Mouse (Mus musculus) hindbrain, embryonic 15.5 days (tissue): ENCODE measurements around the gene Spats2l. TPM values are rescaled to one million over a fixed set of nuclear protein-coding genes. Genes with fewer than 3 reads are reported as not detected.

Experiments
- ATAC-seq: fragments of 200-750 bp; cut with Nextera tagmentation; 2 replicates; pipeline ENCODE4 v1.8.0; 2017; ENCODE audit warnings: low read depth, moderate number of reproducible peaks, moderate TSS enrichment; ENCODE audit not compliant: low FRiP score
- H3K27ac ChIP-seq: fragments of 300-500 bp; sonication (generic); replicated peaks from 2 replicates; pipeline ENCODE4 v1.5.1; 2015; ENCODE audit warnings: mild to moderate bottlenecking, inconsistent platforms
- H3K27me3 ChIP-seq: fragments of 300-500 bp; sonication (generic); 2 replicates; pipeline ENCODE4 v1.6.1; 2015; ENCODE audit warnings: control low read depth, inconsistent platforms
- H3K36me3 ChIP-seq: fragments of 300-500 bp; sonication (generic); 2 replicates; pipeline ENCODE4 v1.6.1; 2015; ENCODE audit warnings: control low read depth, inconsistent platforms
- H3K4me1 ChIP-seq: fragments of 300-500 bp; sonication (generic); replicated peaks from 2 replicates; pipeline ENCODE4 v1.6.1; 2015; ENCODE audit warnings: control low read depth, inconsistent platforms
- H3K4me2 ChIP-seq: fragments of 300-500 bp; sonication (generic); 2 replicates; pipeline ENCODE4 v1.6.1; 2015; ENCODE audit warnings: moderate library complexity, mild to moderate bottlenecking, inconsistent platforms
- H3K4me3 ChIP-seq: fragments of 300-500 bp; sonication (generic); 2 replicates; pipeline ENCODE4 v1.5.1; 2015; ENCODE audit warnings: mild to moderate bottlenecking, inconsistent platforms
- H3K9ac ChIP-seq: fragments of 300-500 bp; sonication (generic); 2 replicates; pipeline ENCODE4 v1.6.1; 2015; ENCODE audit warnings: inconsistent platforms
- H3K9me3 ChIP-seq: fragments of 300-500 bp; sonication (generic); 2 replicates; pipeline ENCODE4 v1.6.1; 2016; ENCODE audit warnings: control low read depth, inconsistent platforms
- WGBS: fragments of 180-500 bp; shearing (Covaris S2); methylation state at CpG from one replicate; pipeline ENCODE4 v1.1.7; 2015; 5-methylcytosine and 5-hydroxymethylcytosine counted together
- polyA plus RNA-seq: library from polyadenylated mRNA; unstranded; fragments of >200 nt; fragmentation: Nextera tagmentation; extraction: Ambion mirVana; gene quantifications from 2 replicates; pipeline ENCODE4 v1.2.1, GENCODE M21; 2015

Spats2l gene
- polyA plus RNA-seq, 1 experiment from 2014 or later: 79.5 TPM

DNA sequence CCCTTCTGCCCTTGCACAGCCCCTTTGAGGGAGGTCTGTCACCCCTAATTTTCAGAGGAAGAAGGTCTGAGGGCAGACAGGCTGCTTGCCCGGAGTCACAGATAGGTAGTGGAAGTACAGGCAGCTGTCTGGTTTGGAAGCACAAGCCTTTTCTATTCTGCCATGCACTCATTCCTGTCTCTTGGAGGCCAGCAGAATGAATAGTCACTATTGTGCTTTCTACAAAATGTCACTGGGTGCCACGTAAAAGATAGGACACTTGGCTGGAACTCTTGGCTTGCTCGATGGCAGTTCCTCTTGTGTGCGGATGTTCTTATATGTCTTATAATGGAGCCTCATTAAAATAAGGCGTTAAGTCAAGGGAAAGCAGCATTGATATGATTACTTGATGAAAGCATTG lies 15.9 kb downstream of the Spats2l start:
- Histone ChIP-seq H3K9ac (no peak overlapping the region), H3K27me3 (no peaks in the 10 kb centered on the region), H3K9me3 (no peaks in the 10 kb centered on the region), H3K4me3 (no peak overlapping the region), H3K4me1 (peaks cover 5% of the 10 kb centered on the region; the same call in 1 of the 2 replicates), H3K27ac (no peak overlapping the region), H3K36me3 (no peaks in the 10 kb centered on the region), H3K4me2 (no peak overlapping the region)
- WGBS: 60% methylated on average over 5 of the region's 5 CpGs
- peak; percentile 19; the same call in 1 of the 2 replicates for ATAC-seq

DNA sequence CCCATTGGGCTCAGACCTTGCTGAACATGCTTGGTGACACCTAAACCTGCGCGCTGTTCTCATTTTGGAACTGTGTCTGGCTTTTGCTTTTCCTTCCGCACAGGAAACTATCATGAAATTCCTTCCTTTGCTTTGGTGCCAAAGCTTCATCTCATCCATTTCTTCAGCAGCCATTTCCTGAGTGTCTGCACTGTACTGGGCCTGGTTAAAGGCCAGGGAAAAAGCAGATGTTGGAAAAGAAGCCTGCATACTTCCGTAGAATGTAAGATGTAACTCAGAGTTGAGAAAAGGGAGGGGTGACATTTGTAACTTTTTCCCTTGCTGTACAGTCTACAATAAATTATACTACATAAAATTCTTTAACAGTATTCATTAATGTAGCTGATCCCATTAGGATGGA lies 18.2 kb downstream of the Spats2l start:
- no peak overlapping the region for H3K4me2 ChIP-seq
- WGBS: 94% methylated on average over 4 of the region's 4 CpGs

DNA sequence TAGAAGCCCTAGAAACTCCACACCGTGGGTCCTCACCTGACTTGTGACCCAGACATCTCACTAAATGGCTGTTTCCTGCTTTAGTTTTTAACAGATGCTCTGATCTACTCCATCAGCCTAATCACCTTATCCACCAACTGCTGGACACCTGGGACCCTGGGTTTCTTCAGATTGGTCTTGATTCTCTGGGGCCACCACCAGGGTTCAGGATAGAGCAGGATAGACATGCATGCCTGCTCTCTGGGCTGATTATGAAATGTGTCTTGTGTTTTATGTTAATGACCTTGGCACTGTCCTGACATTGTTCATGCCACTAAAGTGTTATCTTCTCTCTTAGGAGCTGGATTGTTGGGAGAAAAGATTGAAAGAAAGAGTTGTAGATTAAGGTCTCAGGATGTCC lies 21.9 kb downstream of the Spats2l start:
- no peak for ATAC-seq
- WGBS: 91% methylated on average over 1 of the region's 1 CpGs

More for the DNA sequence above, 18.2 kb downstream of the Spats2l start:
- peaks cover 5% of the 10 kb centered on the region; the same call in 1 of the 2 replicates for H3K4me1 ChIP-seq
- no peak overlapping the region for H3K9ac ChIP-seq
- ATAC-seq: no peak
- H3K36me3 ChIP-seq: no peaks in the 10 kb centered on the region
- no peaks in the 10 kb centered on the region for H3K9me3 ChIP-seq
- no peak overlapping the region for H3K4me3 ChIP-seq
- no peaks in the 10 kb centered on the region for H3K27me3 ChIP-seq
- H3K27ac ChIP-seq: no peak overlapping the region

DNA sequence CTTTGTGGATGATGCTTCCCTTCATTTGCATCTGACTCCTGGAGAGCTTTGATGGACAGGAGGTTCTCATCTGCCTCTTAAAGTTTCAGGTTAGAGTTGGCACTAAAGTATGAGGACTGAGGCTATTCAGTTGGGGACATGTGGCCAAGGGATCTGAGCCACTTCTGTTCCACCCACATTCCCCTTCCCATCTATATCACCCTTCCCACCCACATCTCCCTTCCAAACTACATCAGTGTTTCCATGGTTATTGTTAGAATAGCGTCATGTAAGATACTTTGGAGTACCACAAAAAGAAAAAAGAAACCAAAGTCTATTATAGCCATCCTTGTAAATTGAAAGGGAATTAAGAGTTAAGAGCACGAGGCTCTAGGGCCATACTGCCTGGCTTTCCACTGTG lies 25.4 kb downstream of the Spats2l start:
- no peaks in the 10 kb centered on the region for H3K9me3 ChIP-seq
- 83% methylated on average over 2 of the region's 2 CpGs for WGBS

More for the DNA sequence above, 21.9 kb downstream of the Spats2l start:
- H3K27me3 ChIP-seq: no peaks in the 10 kb centered on the region
- no peak overlapping the region for H3K4me3 ChIP-seq
- H3K9me3 ChIP-seq: no peaks in the 10 kb centered on the region
- no peak overlapping the region for H3K4me2 ChIP-seq
- H3K36me3 ChIP-seq: 0 out of 2 replicates have a peak, but pooled peaks cover 4% of the 10 kb centered on the region
- H3K27ac ChIP-seq: no peak overlapping the region
- no peaks in the 10 kb centered on the region for H3K4me1 ChIP-seq
- H3K9ac ChIP-seq: no peak overlapping the region

DNA sequence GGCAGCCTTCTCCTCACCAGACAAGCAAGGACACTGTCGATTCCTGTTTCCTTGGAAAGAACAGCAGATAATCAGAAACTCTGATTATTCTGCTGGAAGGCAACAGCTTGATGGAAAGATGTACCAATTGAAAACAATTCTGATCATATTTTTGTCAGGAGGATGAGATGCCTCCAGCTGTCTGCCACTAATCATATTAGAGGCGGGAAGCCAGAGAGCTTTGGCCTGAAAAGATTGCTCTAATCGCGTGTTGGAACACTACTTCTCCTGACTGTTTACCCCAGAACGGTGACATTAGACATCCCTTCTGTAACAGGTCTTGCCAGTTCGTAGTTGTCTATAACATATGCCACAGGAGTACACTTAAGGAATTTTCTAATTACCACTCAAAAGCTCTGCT lies 26.9 kb downstream of the Spats2l start:
- Histone ChIP-seq H3K27me3 (no peaks in the 10 kb centered on the region), H3K9me3 (no peaks in the 10 kb centered on the region), H3K36me3 (0 out of 2 replicates have a peak, but pooled peaks cover 4% of the 10 kb centered on the region), H3K4me1 (peaks cover 6% of the 10 kb centered on the region), H3K9ac (no peak overlapping the region), H3K4me3 (no peak overlapping the region), H3K4me2 (no peak overlapping the region), H3K27ac (no peak overlapping the region)
- 74% methylated on average over 6 of the region's 6 CpGs for WGBS
- ATAC-seq: no peak

More for the DNA sequence above, 25.4 kb downstream of the Spats2l start:
- Histone ChIP-seq H3K4me2 (no peak overlapping the region), H3K27ac (no peak overlapping the region), H3K4me3 (no peak overlapping the region), H3K27me3 (no peaks in the 10 kb centered on the region), H3K36me3 (0 out of 2 replicates have a peak, but pooled peaks cover 4% of the 10 kb centered on the region), H3K9ac (no peak overlapping the region), H3K4me1 (no peaks in the 10 kb centered on the region)
- no peak for ATAC-seq

DNA sequence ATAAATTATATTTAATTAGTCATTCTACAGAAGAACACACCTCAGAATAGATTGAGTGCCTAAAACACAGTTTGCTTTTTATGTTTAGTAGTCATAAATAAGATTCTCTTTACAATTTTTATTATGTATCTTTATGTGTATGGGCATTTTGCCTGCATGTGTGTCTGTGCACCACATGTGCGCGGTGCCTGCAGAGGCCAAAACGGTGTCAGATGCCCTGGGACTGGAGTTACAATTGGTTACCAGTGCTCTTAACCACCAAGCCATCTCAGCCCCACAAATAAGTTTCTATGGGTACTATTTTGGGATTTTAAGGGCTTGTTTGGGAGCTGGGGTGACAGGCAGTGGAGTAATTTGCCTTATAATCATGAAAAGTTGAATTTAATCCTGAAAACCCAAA lies 32.2 kb downstream of the Spats2l start:
- no peak for ATAC-seq

DNA sequence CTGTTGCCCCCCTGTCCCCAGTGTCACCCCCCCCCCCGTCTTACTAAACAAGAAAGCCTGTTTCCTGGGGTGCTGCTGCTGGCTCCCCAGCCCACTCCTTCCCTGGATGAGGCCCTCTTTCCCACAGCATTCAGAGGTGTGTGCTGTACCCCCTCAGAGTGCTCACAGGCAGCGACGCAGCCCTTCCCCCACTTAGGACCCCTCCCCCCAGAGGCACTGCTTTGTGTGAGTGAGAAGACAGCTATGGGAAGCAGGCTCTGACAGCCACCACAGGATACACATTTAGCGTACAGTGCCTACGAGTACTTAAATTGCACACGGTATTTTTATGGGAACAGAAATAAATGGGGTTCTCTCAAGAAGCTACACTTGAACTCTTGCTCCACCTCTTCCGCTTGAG lies 33.9 kb downstream of the Spats2l start:
- H3K4me3 ChIP-seq: no peak overlapping the region
- H3K4me2 ChIP-seq: no peak overlapping the region
- H3K4me1 ChIP-seq: peaks cover 6% of the 10 kb centered on the region
- H3K27me3 ChIP-seq: no peaks in the 10 kb centered on the region
- H3K27ac ChIP-seq: no peak overlapping the region
- no peaks in the 10 kb centered on the region for H3K9me3 ChIP-seq
- WGBS: 46% methylated on average over 7 of the region's 7 CpGs
- H3K9ac ChIP-seq: no peak overlapping the region
- no peaks in the 10 kb centered on the region for H3K36me3 ChIP-seq
- peak; percentile 28; the same call in 1 of the 2 replicates for ATAC-seq

More for the DNA sequence above, 32.2 kb downstream of the Spats2l start:
- WGBS: 73% methylated on average over 3 of the region's 3 CpGs
- no peaks in the 10 kb centered on the region for H3K27me3 ChIP-seq
- no peak overlapping the region for H3K4me3 ChIP-seq
- H3K9me3 ChIP-seq: no peaks in the 10 kb centered on the region
- H3K4me2 ChIP-seq: no peak overlapping the region
- peaks cover 6% of the 10 kb centered on the region for H3K4me1 ChIP-seq
- no peaks in the 10 kb centered on the region for H3K36me3 ChIP-seq
- H3K27ac ChIP-seq: no peak overlapping the region
- no peak overlapping the region for H3K9ac ChIP-seq

DNA sequence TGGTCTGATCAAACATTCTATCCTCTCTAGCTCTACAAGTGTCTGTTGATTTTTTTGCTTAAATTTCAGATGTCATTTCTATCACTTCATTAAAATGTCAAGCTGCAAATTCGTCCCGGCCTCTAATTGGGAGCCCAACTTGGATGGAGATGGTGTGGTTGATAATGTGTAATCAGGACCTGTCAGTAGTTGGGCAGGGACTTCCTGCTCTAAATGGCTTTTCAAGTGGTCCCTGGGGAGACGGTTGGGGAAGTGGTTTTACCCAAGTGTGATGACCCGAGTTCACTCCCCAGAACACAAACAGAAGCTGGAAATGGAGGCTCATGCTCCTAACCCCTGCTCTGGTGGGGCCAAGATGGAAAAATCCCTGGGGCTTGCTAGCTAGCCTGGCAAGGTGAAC lies 36.3 kb downstream of the Spats2l start:
- no peak for ATAC-seq
- H3K27me3 ChIP-seq: no peaks in the 10 kb centered on the region
- no peaks in the 10 kb centered on the region for H3K36me3 ChIP-seq
- no peak overlapping the region for H3K4me2 ChIP-seq
- H3K4me3 ChIP-seq: no peak overlapping the region
- H3K9me3 ChIP-seq: no peaks in the 10 kb centered on the region
- 79% methylated on average over 4 of the region's 4 CpGs for WGBS
- H3K4me1 ChIP-seq: peaks cover 5% of the 10 kb centered on the region
- H3K27ac ChIP-seq: no peak overlapping the region
- H3K9ac ChIP-seq: no peak overlapping the region

DNA sequence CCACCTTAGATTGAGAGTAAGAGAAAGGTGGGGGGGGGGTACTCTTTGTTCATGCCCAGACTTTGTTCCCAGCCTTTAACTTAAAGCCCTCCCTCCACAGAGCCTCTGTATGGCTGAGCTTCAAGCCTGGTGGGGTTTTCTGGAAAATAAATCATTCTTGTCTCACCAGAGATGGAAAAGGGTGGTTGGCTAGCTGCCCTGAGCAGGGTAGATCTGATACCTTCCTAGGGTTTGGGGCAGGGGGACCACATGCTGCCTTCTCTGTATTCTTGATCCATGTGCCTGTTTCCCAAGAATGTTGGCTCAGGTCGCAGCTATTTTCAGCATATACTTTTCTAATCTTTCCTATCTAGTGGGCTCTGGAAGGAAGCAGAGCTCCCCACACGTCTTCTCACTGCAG lies 43.1 kb downstream of the Spats2l start:
- WGBS: 66% methylated on average over 2 of the region's 2 CpGs
- Histone ChIP-seq H3K9me3 (no peaks in the 10 kb centered on the region), H3K9ac (no peak overlapping the region), H3K27ac (no peak overlapping the region), H3K36me3 (no peaks in the 10 kb centered on the region), H3K27me3 (no peaks in the 10 kb centered on the region), H3K4me3 (no peak overlapping the region), H3K4me1 (no peaks in the 10 kb centered on the region), H3K4me2 (no peak overlapping the region)
- ATAC-seq: no peak

DNA sequence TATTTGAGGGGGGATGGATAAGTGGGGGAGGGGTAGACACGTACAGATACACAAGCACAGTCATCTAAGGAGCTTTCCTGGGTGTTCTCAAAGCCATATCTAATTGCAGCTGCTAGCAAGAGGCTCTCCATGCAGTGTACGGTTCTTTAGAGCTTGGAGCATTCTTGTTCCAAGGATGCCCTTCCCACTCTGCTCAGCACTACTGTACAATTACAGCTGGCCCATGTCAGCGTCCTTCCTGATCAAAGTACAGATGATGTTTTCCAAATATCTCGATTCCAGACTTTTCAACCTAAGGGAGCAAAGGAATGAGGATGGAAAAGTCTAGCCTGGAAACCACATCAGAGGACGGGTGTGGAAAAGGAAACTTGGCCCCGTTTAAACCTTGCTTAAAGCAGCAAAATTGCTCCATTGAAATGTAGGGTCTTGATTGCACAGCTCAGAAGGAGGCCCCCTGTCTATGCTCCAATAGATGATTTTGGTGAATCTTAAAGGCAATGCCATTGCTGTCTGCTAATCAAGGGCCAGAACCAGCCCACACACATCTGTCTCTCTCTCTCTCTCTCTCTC lies 46.6 kb downstream of the Spats2l start:
- H3K4me3 ChIP-seq: no peak overlapping the region
- no peaks in the 10 kb centered on the region for H3K4me1 ChIP-seq
- no peak overlapping the region for H3K27ac ChIP-seq
- ATAC-seq: no peak
- H3K4me2 ChIP-seq: no peak overlapping the region
- no peaks in the 10 kb centered on the region for H3K27me3 ChIP-seq
- no peak overlapping the region for H3K9ac ChIP-seq
- 79% methylated on average over 6 of the region's 6 CpGs for WGBS
- no peaks in the 10 kb centered on the region for H3K9me3 ChIP-seq
- H3K36me3 ChIP-seq: no peaks in the 10 kb centered on the region

DNA sequence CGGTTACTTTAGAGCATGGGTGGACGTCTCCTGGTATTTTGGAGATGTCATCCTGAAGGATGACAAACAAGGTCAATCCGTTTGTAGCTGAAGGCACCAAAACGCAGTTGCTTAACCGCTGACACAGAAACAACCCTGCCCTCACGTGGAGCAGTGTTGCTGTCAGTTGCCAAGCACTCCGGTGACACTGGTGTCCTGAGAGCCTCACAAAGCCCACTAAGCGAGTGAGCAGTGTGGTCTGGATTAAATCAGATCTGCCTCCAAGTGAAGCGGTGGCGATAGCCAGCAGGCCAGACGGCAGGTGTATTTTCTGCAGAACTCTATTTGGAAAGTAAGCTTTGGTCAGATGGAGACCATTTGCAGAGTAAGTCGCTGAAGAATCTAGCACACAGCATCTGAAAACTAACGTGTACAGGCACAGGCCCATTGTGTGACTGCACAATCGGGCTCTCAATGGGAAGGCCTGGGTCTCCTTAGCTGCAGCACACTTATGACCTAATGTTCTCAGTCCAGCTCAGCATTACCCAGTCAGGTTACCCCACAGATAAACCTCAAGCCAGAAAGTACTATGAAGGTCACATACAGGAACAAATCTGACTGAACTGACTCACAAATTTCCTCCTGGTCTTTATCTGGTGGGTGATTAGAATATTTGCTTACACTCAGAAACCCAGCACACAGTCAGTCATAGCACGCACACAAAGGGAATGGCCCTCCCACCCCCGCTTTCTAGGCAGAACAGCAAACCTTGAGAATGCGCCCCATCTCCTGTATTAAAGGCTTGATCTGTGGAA lies 51.2 kb downstream of the Spats2l start:
- no peak; the same call in 1 of the 2 replicates for ATAC-seq
- H3K4me1 ChIP-seq: no peaks in the 10 kb centered on the region
- H3K27me3 ChIP-seq: no peaks in the 10 kb centered on the region
- H3K27ac ChIP-seq: no peak overlapping the region
- H3K9ac ChIP-seq: no peak overlapping the region
- WGBS: 47% methylated on average over 17 of the region's 17 CpGs
- H3K4me3 ChIP-seq: no peak overlapping the region
- H3K9me3 ChIP-seq: no peaks in the 10 kb centered on the region
- H3K4me2 ChIP-seq: no peak overlapping the region
- H3K36me3 ChIP-seq: no peaks in the 10 kb centered on the region

DNA sequence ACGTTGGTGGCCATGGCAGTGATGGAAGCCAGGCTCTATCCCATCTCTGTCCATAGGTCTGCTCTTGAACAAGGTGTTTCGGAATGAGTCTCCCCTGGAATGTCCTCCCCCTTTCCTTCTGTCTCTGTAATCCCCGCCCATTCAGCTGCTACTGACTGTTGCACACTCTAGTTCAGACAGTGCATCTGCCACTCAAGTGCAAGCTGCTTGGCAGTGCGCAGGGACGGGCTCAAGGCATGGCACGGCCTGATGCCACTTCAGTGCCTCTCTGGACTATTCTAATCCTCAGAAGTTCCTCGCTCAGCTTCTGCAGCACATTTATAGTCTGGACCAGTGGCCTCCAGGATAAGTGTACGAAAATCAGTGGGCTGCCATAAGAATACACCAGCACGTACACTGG lies 52.3 kb downstream of the Spats2l start:
- H3K36me3 ChIP-seq: no peaks in the 10 kb centered on the region
- H3K27ac ChIP-seq: no peak overlapping the region
- no peak for ATAC-seq
- H3K27me3 ChIP-seq: no peaks in the 10 kb centered on the region
- no peak overlapping the region for H3K4me3 ChIP-seq
- H3K9me3 ChIP-seq: no peaks in the 10 kb centered on the region
- no peak overlapping the region for H3K9ac ChIP-seq
- H3K4me2 ChIP-seq: no peak overlapping the region
- 84% methylated on average over 9 of the region's 9 CpGs for WGBS
- no peaks in the 10 kb centered on the region for H3K4me1 ChIP-seq
